Mouse (Mus musculus): ENCODE data around the gene Epas1. TPM values are rescaled to one million over a fixed set of nuclear protein-coding genes. Genes with fewer than 3 reads are reported as not detected.

Gene Epas1
- polyA plus RNA-seq, 1 experiment from 2014 or later = 6.5 TPM

- Histone ChIP-seq H3K9me3 (ENCODE audit: control insufficient read depth, low read length) (no peaks in the 10 kb centered on the region), H3K4me2 (ENCODE audit: low read depth, severe bottlenecking) (no peak overlapping the region), H3K4me3 (ENCODE audit: low read depth, low read length) (no peak overlapping the region), H3K36me3 (ENCODE audit: control insufficient read depth, insufficient read depth, low read length) (no peaks in the 10 kb centered on the region), H3K27me3 (ENCODE audit: control insufficient read depth, insufficient read depth, low read length) (no peaks in the 10 kb centered on the region), H3K9ac (ENCODE audit: low read length) (no peak overlapping the region), H3K27ac (replicated peaks; ENCODE audit: low read depth, low read length) (no peak overlapping the region), H3K4me1 (ENCODE audit: control insufficient read depth, insufficient read depth, low read length) (no peaks in the 10 kb centered on the region)
- ATAC-seq (ENCODE audit: insufficient number of reproducible peaks, low FRiP score, low TSS enrichment, low read depth) = no peak
- peak; percentile 20 for DNase-seq (ENCODE audit: low spot score)
- 77% methylated on average over 12 of the region's 12 CpGs for WGBS
These were observed 77.4 kb downstream of the Epas1 start for GRCm38 (mm10) chr17:86830893-86831292.

DNA sequence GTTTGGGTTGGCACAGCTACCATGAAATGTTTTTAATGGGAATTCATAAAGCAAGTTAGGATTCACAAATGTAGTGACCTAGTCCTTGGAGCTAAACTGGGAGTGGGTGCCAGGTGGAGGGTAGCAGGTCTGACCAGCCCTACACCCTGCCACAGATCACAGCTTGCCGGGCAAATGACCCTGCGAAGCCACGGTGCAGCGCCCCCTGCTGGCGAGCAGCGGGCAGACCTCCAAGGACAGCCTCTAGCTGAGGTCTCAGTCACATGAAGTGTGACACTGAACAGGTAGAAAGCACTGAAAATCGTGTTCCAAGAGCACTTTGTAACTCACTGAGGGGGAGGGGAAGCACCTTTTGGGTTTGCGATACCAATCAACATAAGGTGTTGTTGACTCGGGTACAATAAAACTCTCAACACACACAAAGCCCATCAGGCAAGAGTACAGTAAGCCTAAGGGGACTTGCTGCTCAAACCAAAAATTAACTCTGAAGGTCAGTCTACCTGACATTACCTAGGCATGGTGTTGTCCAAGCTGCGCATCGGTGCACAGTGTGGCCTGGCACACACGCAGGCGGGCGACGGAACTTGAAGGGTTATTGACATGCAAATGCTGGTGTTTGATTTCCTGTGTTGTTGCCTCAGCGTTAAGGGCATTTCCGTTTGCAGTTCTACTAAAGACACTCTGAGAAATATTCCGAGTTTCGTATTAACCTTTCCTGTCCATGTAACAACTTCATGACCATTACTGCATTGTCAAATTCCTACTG, 79.2 kb downstream of the Epas1 start:
- Histone ChIP-seq H3K27ac (replicated peaks; ENCODE audit: low read depth, low read length) (no peak overlapping the region), H3K36me3 (ENCODE audit: control insufficient read depth, insufficient read depth, low read length) (no peaks in the 10 kb centered on the region), H3K27me3 (ENCODE audit: control insufficient read depth, insufficient read depth, low read length) (no peaks in the 10 kb centered on the region), H3K9ac (ENCODE audit: low read length) (no peak overlapping the region), H3K4me2 (ENCODE audit: low read depth, severe bottlenecking) (no peak overlapping the region), H3K4me1 (ENCODE audit: control insufficient read depth, insufficient read depth, low read length) (no peaks in the 10 kb centered on the region), H3K4me3 (ENCODE audit: low read depth, low read length) (no peak overlapping the region), H3K9me3 (ENCODE audit: control insufficient read depth, low read length) (no peaks in the 10 kb centered on the region)
- peak; percentile 52 for DNase-seq (ENCODE audit: low spot score)
- WGBS = 67% methylated on average over 19 of the region's 19 CpGs
- ATAC-seq (ENCODE audit: insufficient number of reproducible peaks, low FRiP score, low TSS enrichment, low read depth) = no peak

DNA sequence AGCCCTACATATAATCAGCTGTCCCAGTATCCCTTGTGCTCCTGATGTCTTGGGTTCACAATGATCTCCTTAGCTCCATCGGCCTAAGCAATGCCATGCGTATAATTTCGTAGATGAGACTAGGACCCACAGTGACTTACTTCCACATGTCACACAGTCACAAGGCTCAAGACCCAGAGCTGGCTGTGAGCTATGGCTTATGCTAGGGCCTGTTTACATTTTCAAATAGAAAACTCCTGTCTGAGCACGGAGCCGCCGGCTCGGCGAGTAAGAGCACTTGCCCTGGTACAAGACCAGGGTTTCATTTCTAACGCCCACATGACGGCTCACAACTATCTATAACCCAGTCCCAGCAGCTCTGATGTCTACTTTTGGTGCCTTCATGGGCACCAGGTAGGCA, 80.4 kb downstream of the Epas1 start:
- no peak overlapping the region for H3K9ac ChIP-seq (ENCODE audit: low read length)
- DNase-seq (ENCODE audit: low spot score) (peak; percentile 12), ATAC-seq (ENCODE audit: insufficient number of reproducible peaks, low FRiP score, low TSS enrichment, low read depth) (no peak)
- no peaks in the 10 kb centered on the region for H3K36me3 ChIP-seq (ENCODE audit: control insufficient read depth, insufficient read depth, low read length)
- H3K4me1 ChIP-seq (ENCODE audit: control insufficient read depth, insufficient read depth, low read length) = no peaks in the 10 kb centered on the region
- no peak overlapping the region for H3K4me2 ChIP-seq (ENCODE audit: low read depth, severe bottlenecking)
- no peaks in the 10 kb centered on the region for H3K27me3 ChIP-seq (ENCODE audit: control insufficient read depth, insufficient read depth, low read length)
- no peak overlapping the region for H3K27ac ChIP-seq (replicated peaks; ENCODE audit: low read depth, low read length)
- WGBS = 95% methylated on average over 10 of the region's 10 CpGs
- no peak overlapping the region for H3K4me3 ChIP-seq (ENCODE audit: low read depth, low read length)
- no peaks in the 10 kb centered on the region for H3K9me3 ChIP-seq (ENCODE audit: control insufficient read depth, low read length)

DNA sequence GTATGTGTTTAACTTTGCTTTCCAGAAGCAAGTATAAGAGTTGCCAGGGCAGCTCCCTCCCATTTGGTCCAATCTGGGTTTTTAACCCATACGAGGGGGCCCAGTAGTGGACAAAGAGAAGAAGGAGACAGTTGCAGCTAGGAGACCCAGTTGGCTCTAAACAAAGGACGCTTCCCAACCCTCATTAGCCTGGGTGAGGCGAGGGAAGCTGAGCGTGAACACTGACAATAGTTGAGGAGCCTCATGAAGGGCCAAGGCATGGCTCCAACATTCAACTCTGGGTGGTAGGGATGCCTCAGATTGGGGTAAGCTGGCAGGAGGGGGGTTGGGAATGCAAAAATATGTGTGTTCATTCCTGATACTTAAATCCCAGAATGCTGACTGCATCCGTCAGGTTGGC, 85.8 kb downstream of the Epas1 start:
- H3K4me2 ChIP-seq (ENCODE audit: low read depth, severe bottlenecking) = no peak overlapping the region
- 86% methylated on average over 5 of the region's 5 CpGs for WGBS
- H3K9ac ChIP-seq (ENCODE audit: low read length) = no peak overlapping the region
- H3K4me1 ChIP-seq (ENCODE audit: control insufficient read depth, insufficient read depth, low read length) = no peaks in the 10 kb centered on the region
- H3K27me3 ChIP-seq (ENCODE audit: control insufficient read depth, insufficient read depth, low read length) = no peaks in the 10 kb centered on the region
- no peak overlapping the region for H3K4me3 ChIP-seq (ENCODE audit: low read depth, low read length)
- H3K9me3 ChIP-seq (ENCODE audit: control insufficient read depth, low read length) = no peaks in the 10 kb centered on the region
- DNase-seq (ENCODE audit: low spot score) = peak; percentile 4
- H3K27ac ChIP-seq (replicated peaks; ENCODE audit: low read depth, low read length) = no peak overlapping the region
- no peak for ATAC-seq (ENCODE audit: insufficient number of reproducible peaks, low FRiP score, low TSS enrichment, low read depth)
- no peaks in the 10 kb centered on the region for H3K36me3 ChIP-seq (ENCODE audit: control insufficient read depth, insufficient read depth, low read length)

GRCm38 (mm10) chr17:86850700-86851337, 97.3 kb downstream of the Epas1 start:
- Histone ChIP-seq H3K4me1 (ENCODE audit: control insufficient read depth, insufficient read depth, low read length) (no peaks in the 10 kb centered on the region), H3K27ac (replicated peaks; ENCODE audit: low read depth, low read length) (no peak overlapping the region), H3K9ac (ENCODE audit: low read length) (no peak overlapping the region), H3K4me2 (ENCODE audit: low read depth, severe bottlenecking) (no peak overlapping the region), H3K4me3 (ENCODE audit: low read depth, low read length) (no peak overlapping the region), H3K27me3 (ENCODE audit: control insufficient read depth, insufficient read depth, low read length) (no peaks in the 10 kb centered on the region), H3K36me3 (ENCODE audit: control insufficient read depth, insufficient read depth, low read length) (no peaks in the 10 kb centered on the region), H3K9me3 (ENCODE audit: control insufficient read depth, low read length) (no peaks in the 10 kb centered on the region)
- WGBS = 69% methylated on average over 9 of the region's 9 CpGs
- no peak for ATAC-seq (ENCODE audit: insufficient number of reproducible peaks, low FRiP score, low TSS enrichment, low read depth)
- DNase-seq (ENCODE audit: low spot score) = no peak

DNA sequence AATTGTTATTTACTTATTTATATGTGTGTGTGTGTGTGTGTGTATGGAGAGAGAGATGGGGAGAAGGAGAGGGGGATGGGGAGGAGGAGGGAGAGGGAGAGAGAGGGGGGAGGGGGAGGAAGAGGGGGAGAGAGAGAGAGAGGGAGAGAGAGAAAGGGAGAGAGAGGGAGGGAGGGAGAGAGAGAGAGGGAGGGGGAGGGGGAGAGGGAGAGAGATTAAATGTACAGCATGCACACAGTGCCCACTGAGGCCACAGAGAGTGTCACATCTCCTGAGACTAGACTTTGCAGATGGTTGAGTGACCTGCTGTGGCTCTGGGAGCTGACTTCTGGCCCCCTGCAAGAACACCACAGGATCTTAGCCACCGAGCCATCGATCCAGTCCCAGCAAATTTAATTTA, 98.3 kb downstream of the Epas1 start:
- no peak for ATAC-seq (ENCODE audit: insufficient number of reproducible peaks, low FRiP score, low TSS enrichment, low read depth)

DNA sequence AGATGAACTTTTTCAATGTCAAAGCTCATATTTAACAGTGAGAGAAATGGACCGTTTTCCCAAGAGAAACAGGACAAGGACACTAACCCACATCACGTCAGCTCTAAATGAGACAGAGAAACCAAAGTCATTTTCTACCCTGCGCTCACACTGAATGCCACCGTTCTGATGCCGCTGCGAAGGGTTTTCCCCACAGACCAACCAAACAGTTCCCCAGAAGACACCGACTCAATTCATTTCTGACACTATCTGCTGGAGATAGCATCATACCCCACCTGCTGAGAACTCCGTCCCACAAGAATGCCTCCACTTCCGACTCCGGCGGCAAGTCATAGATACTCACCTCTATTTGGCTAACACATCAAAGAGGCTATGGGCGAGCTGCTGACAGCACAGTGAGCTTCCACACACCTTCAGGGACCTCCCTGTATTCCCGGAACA, 99.1 kb downstream of the Epas1 start:
- no peak overlapping the region for H3K27ac ChIP-seq (replicated peaks; ENCODE audit: low read depth, low read length)
- ATAC-seq (ENCODE audit: insufficient number of reproducible peaks, low FRiP score, low TSS enrichment, low read depth) = no peak
- peak; percentile 14 for DNase-seq (ENCODE audit: low spot score)
- WGBS = 80% methylated on average over 13 of the region's 13 CpGs
- no peak overlapping the region for H3K9ac ChIP-seq (ENCODE audit: low read length)
- H3K4me3 ChIP-seq (ENCODE audit: low read depth, low read length) = no peak overlapping the region
- H3K36me3 ChIP-seq (ENCODE audit: control insufficient read depth, insufficient read depth, low read length) = no peaks in the 10 kb centered on the region
- no peaks in the 10 kb centered on the region for H3K4me1 ChIP-seq (ENCODE audit: control insufficient read depth, insufficient read depth, low read length)
- H3K27me3 ChIP-seq (ENCODE audit: control insufficient read depth, insufficient read depth, low read length) = no peaks in the 10 kb centered on the region
- H3K9me3 ChIP-seq (ENCODE audit: control insufficient read depth, low read length) = no peaks in the 10 kb centered on the region
- no peak overlapping the region for H3K4me2 ChIP-seq (ENCODE audit: low read depth, severe bottlenecking)

More for the DNA sequence above, 98.3 kb downstream of the Epas1 start:
- H3K9me3 ChIP-seq (ENCODE audit: control insufficient read depth, low read length) = no peaks in the 10 kb centered on the region
- no peak overlapping the region for H3K9ac ChIP-seq (ENCODE audit: low read length)
- no peak overlapping the region for H3K4me3 ChIP-seq (ENCODE audit: low read depth, low read length)
- 85% methylated on average over 2 of the region's 2 CpGs for WGBS
- no peaks in the 10 kb centered on the region for H3K36me3 ChIP-seq (ENCODE audit: control insufficient read depth, insufficient read depth, low read length)
- H3K27me3 ChIP-seq (ENCODE audit: control insufficient read depth, insufficient read depth, low read length) = no peaks in the 10 kb centered on the region
- DNase-seq (ENCODE audit: low spot score) = no peak
- H3K27ac ChIP-seq (replicated peaks; ENCODE audit: low read depth, low read length) = no peak overlapping the region
- no peak overlapping the region for H3K4me2 ChIP-seq (ENCODE audit: low read depth, severe bottlenecking)
- H3K4me1 ChIP-seq (ENCODE audit: control insufficient read depth, insufficient read depth, low read length) = no peaks in the 10 kb centered on the region

GRCm38 (mm10) chr17:86870586-86870985, 117.1 kb downstream of the Epas1 start:
- WGBS = 62% methylated on average over 8 of the region's 8 CpGs
- H3K4me2 ChIP-seq (ENCODE audit: low read depth, severe bottlenecking) = no peak overlapping the region
- no peak for ATAC-seq (ENCODE audit: insufficient number of reproducible peaks, low FRiP score, low TSS enrichment, low read depth)

More at GRCm38 (mm10) chr17:86870586-86870985, 117.1 kb downstream of the Epas1 start:
- Histone ChIP-seq H3K27me3 (ENCODE audit: control insufficient read depth, insufficient read depth, low read length) (no peaks in the 10 kb centered on the region), H3K9ac (ENCODE audit: low read length) (no peak overlapping the region), H3K27ac (replicated peaks; ENCODE audit: low read depth, low read length) (no peak overlapping the region), H3K4me3 (ENCODE audit: low read depth, low read length) (no peak overlapping the region), H3K4me1 (ENCODE audit: control insufficient read depth, insufficient read depth, low read length) (0 out of 2 replicates have a peak, but pooled peaks cover 3% of the 10 kb centered on the region), H3K9me3 (ENCODE audit: control insufficient read depth, low read length) (no peaks in the 10 kb centered on the region), H3K36me3 (ENCODE audit: control insufficient read depth, insufficient read depth, low read length) (no peaks in the 10 kb centered on the region)
- no peak for DNase-seq (ENCODE audit: low spot score)
